Mouse (Mus musculus): ENCODE measurements around the gene Adamts15.

Adamts15 gene

DNA sequence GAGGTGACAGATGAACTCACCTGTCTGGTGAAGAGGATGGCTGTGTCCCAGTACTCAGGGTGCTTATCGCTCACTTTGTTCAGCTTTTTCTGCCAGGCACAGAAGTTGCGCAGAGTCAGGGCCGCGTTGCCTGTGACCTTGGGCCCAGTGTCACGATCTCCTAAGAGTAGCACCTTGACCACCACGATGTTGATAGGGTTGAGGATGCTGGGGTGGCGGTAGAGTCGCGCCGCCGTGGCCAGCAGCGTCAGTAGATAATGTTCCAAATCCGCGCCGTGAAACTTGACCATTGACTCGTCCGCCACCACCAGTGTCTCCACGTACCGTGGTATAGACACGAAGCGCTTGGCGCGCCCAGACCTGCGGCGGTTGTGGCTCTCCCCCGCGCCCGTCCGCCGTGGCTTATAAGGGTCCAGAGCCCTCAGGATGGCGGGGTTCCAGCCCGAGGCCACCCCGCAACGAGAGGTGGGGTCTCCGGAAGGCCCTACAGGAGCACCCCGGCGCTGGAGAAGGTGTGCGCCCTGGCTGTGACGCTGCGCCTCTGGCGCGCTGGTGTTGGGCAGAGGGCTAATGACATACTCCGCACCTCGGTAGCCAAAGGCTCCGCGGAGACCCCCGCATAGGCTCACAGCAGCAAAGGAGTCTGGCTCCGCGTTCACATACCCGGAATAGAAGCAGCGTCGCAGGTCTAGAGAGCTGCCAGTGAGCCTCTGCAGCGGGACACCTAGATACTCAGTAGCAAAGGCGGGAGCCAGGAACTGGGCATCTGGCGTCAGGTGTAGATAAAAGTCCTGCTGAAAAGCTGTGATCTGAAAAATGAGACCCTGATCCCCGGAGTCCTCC is 770 bp downstream of the Adamts15 start:
- DNase-seq (ENCODE audit: low spot score in 2 of 2), result no peak

GRCm38 (mm10) chr9:30920736-30921135 is 1.5 kb downstream of the Adamts15 start:
- peak; percentile 47 to 65 for DNase-seq (ENCODE audit: low spot score in 2 of 2)

- DNase-seq (ENCODE audit: low spot score in 2 of 2), result peak; percentile 54 to 67
Observed at GRCm38 (mm10) chr9:30919686-30920085, 2.6 kb downstream of the Adamts15 start.

DNA sequence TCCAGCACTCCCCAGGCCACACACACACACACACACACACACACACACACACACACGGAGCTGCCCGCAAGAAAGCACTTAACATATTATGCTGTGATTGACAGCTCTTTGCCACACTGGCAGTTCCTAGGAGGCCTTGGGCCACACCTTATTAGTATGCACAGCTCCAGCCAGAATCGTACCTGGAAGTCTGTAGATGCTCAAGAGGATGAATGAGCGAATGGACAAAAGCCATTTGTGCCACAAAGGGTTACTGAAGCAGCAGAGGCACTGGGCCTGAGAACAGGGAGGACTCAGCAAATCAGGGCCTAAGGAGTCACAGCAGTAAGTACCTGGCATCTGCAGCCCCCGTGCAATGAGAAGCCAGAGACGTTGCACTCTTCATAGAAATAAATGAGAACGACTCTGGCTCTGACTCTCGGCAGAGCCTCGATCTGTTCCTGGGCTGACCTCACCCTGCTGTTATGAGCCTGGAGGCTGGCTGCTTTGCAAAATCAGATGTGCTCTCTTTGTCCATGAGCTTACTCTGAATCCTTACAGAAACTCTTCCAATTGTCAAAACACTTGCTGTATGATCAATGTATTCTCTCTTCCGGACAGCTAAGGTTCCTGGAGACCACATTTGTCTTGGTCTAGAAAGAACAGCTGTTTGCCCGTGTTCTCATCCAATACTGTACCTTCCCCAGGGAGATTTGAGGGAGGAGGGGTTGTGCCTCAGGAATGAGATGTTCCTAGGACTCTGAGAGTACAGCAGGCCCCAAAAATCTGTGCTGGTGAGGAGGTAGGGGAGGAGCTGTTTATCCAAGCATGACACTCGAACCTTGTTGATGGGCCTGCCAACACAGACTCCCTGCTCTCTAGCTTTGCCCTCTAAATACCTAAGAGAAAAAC is 3.5 kb downstream of the Adamts15 start:
- DNase-seq (ENCODE audit: low spot score in 2 of 2), result peak in 1 of 2 experiments; percentile 47

DNA sequence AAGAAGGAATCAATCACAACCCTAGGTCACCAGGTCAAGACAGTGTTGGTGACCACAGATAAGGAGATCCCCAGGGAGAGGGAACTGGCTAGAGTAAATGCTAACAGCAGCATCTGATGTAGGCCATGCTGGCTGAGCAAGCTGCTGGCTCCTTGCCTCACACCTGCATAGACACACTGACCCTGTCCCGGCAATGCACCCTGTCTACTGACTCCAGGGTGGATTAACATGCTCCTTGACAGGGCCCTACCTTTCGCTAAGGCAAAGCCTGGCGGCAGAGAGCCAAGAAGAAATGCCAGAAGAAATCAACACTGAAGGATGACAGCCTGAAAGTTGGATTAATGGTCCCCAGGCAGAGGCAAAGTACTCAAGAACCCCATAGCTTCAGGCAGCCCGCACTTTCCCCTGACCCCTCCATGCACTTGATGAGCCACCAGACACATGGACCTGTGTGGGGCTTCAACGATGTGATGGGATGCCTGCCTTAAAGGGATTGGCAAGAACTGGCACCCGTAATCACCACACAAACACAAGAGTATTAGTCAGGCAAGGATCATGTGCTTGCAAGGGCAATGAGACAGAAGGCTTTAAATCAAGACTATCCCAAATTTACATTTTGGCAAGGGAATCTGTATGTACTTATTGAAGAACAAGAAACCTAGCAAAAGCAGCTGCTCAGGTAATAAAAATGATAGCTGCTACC is 5.8 kb downstream of the Adamts15 start:
- DNase-seq (ENCODE audit: low spot score in 2 of 2), result no peak

DNA sequence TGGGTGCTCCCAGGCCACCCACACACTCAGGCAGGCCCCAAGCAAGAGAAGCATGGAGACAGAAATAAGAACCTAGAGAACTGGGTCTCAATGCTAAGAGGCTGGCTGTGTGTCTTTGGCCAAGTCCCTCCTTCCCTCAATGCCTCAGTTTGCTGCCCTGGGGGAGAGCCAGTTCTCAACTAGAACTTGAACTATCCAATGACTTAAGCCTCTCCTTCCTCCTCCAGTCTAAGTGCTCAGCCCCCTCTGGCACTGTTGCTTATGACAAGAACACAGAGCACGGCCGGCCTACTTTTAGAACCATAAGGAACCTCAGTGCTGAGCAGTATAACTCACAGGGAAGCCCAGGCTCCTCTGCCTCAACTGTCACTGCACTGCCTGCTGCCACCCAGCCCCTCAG is 8.0 kb downstream of the Adamts15 start:
- no peak for DNase-seq (ENCODE audit: low spot score in 2 of 2)

- DNase-seq (ENCODE audit: low spot score in 2 of 2), result no peak
Observed at GRCm38 (mm10) chr9:30913429-30913828, 8.8 kb downstream of the Adamts15 start.

GRCm38 (mm10) chr9:30912161-30912560 is 10.1 kb downstream of the Adamts15 start:
- DNase-seq (ENCODE audit: low spot score in 2 of 2), result no peak

GRCm38 (mm10) chr9:30910491-30910890 is 11.8 kb downstream of the Adamts15 start:
- DNase-seq (ENCODE audit: low spot score in 2 of 2), result no peak

DNA sequence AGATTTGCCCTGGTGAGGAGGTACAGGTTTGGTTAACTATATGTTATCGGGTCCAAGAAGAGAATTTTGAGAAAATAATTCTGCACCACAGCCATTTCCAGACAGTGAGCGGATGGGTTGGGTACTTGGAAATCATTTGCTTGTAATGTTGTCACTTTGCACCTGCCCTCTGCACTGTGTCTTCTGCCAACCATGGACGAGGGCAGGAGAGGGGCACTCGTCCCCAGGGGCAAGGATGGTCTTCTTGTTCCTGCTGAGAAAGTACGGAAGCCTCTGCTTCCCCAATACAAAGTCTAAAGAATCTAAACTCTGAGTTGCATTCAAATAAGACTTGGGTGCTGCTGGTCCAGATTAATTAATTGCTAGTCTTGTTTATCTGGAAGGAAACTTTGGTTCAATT is 13.3 kb downstream of the Adamts15 start:
- DNase-seq (ENCODE audit: low spot score in 2 of 2), result no peak

- no peak for DNase-seq (ENCODE audit: low spot score in 2 of 2)
Observed at GRCm38 (mm10) chr9:30908296-30908690, 14.0 kb downstream of the Adamts15 start.

GRCm38 (mm10) chr9:30907677-30908295 is 14.5 kb downstream of the Adamts15 start:
- DNase-seq (ENCODE audit: low spot score in 2 of 2), result no peak

GRCm38 (mm10) chr9:30906426-30906825 is 15.8 kb downstream of the Adamts15 start:
- no peak for DNase-seq (ENCODE audit: low spot score in 2 of 2)

DNA sequence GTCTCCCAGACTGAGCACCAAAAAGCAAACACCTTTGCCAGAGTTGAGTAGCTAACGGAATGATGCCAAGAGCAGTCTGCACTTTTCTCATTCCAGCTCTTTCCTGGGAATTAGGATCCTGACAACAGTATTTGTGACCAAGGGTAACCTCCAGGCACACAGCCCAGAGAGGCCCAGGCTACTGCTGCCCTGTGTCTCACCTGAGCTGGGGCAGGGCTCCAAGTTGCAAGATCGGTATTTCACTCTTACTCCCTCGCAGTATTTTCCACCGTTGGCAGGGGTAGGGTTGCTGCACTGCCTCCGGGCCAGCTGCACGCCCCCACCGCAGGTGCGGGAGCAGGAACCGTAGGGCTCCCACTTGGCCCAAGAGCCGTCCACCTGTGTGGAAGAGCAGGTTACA is 16.4 kb downstream of the Adamts15 start:
- no peak for DNase-seq (ENCODE audit: low spot score in 2 of 2)

DNA sequence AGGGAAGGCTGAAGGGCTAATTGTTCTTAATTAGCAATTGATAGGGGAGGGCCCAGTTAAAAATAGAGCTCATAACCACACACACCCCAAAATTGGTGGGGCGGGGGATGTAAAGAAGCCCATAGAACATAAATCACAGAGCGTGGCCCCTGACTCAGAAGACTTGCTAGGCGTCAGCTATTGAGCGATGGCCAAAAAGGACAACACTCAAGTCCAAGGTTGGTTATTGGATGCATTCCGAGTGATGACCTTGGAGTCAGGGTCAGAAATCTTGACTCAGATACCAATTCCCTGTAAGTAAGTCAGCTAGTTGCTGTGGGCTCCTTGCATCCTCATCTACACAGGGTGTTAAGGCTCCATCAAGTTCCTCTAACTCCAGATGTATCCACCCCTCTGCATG is 19.0 kb downstream of the Adamts15 start:
- no peak for DNase-seq (ENCODE audit: low spot score in 2 of 2)

- no peak for DNase-seq (ENCODE audit: low spot score in 2 of 2)
Observed at GRCm38 (mm10) chr9:30902641-30903040, 19.6 kb downstream of the Adamts15 start.

DNA sequence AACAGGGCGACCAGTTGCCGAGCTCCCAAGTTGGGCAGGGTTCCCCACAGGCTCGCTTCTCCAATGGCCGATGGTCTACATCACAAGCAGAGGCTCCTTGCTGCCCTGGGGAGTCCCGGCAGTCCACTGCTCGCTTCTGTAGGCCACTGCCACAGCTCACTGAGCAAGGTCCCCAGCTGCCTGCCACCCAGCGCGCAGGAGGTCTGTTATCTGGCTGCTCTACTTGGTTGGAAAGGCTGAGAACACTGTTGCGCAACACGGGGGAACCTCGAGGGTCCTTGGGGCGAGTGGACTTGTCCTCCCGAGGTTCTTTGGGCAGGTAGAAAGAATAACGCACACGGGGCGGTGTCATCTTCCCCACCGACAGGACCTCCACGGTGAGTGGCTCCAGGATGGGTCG is 20.1 kb downstream of the Adamts15 start:
- DNase-seq (ENCODE audit: low spot score in 2 of 2), result no peak

GRCm38 (mm10) chr9:30897169-30897568 is 25.1 kb downstream of the Adamts15 start:
- DNase-seq (ENCODE audit: low spot score in 2 of 2), result no peak

DNA sequence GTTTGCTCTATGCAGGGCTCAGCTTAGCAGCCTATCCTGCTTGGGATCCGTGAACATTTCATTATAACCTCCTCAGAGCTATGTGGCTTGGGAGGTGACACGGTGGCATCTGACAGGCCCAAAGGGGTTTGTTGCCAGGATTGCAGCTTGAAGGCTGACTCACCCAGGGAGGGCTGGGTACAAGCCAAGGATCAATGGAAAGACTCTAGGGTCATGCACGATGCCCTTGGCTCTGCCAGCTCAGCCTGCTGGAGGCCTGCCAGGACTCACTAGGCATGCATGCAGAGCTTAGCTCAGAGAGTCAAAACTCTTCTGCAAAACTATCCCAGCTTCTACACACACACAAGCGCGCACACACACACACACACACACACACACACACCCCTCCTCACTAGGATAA is 25.5 kb downstream of the Adamts15 start:
- peak; percentile 74 to 88 for DNase-seq (ENCODE audit: low spot score in 2 of 2)

GRCm38 (mm10) chr9:30895618-30896017 is 26.6 kb downstream of the Adamts15 start:
- DNase-seq (ENCODE audit: low spot score in 2 of 2), result peak in 1 of 2 experiments; percentile 48

DNA sequence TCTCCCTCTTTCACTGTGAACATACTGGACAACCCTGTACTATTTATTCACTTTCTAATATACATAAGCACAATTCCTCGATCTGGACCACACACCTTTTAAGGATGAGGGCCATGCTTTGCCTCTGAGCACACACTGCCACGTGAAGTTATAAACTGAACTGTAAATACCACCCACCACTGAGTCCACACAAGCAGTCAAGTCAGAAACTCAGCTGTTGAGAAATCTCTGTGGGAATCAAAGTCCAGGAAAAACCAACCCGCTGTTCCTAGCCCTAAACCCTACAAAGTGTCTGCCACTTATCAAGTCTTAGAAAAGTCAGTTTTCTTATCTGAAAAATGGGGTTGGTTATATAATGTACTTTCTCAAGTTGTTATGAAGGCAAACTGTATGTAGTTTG is 36.0 kb downstream of the Adamts15 start:
- no peak for DNase-seq (ENCODE audit: low spot score in 2 of 2)

GRCm38 (mm10) chr9:30880553-30880952 is 41.7 kb downstream of the Adamts15 start:
- DNase-seq (ENCODE audit: low spot score in 2 of 2), result no peak

Measured in heart, adult 9 months (tissue).